Mouse (Mus musculus) lung, embryonic 14.5 days (tissue): ENCODE results near the gene Kcnk7. TPM values are rescaled to one million over a fixed set of nuclear protein-coding genes. Genes with fewer than 3 reads are reported as not detected.

Experiments
- ATAC-seq: fragments of 200-750 bp; cut with Nextera tagmentation; 2 replicates; pipeline ENCODE4 v1.8.0; 2017; ENCODE audit warnings: mild to moderate bottlenecking, moderate TSS enrichment, moderate library complexity; ENCODE audit not compliant: insufficient read depth
- DNase-seq: peaks from one replicate; pipeline ENCODE4 v3.0.0-alpha.2; 2015
- H3K27ac ChIP-seq: fragments of 300-500 bp; sonication (generic); 2 replicates; pipeline ENCODE4 v1.5.1; 2014; ENCODE audit warnings: low read depth, mild to moderate bottlenecking, moderate library complexity
- H3K27me3 ChIP-seq: fragments of 300-500 bp; sonication (generic); 2 replicates; pipeline ENCODE4 v1.6.1; 2014; ENCODE audit warnings: low read length, control low read depth; ENCODE audit not compliant: insufficient read depth
- H3K36me3 ChIP-seq: fragments of 300-500 bp; sonication (generic); 2 replicates; pipeline ENCODE4 v1.6.1; 2014; ENCODE audit warnings: control low read depth; ENCODE audit not compliant: insufficient read depth
- H3K4me1 ChIP-seq: fragments of 300-500 bp; sonication (generic); 2 replicates; pipeline ENCODE4 v1.6.1; 2014; ENCODE audit warnings: antibody characterized with exemption, control low read depth; ENCODE audit not compliant: insufficient read depth
- H3K4me2 ChIP-seq: fragments of 300-500 bp; sonication (generic); 2 replicates; pipeline ENCODE4 v1.6.1; 2014; ENCODE audit warnings: mild to moderate bottlenecking
- H3K4me3 ChIP-seq: fragments of 300-500 bp; sonication (generic); 2 replicates; pipeline ENCODE4 v1.5.1; 2014; ENCODE audit warnings: low read depth, low read length
- H3K9ac ChIP-seq: fragments of 300-500 bp; sonication (generic); 2 replicates; pipeline ENCODE4 v1.6.1; 2014
- H3K9me3 ChIP-seq: fragments of 300-500 bp; sonication (generic); 2 replicates; pipeline ENCODE4 v1.6.1; 2016; ENCODE audit warnings: low read depth, low read length, control low read depth
- CTCF ChIP-seq: IDR thresholded peaks from 2 replicates; pipeline ENCODE4 v1.5.1; 2016; ENCODE audit warnings: antibody characterized with exemption, low read depth
- WGBS: fragments of 180-500 bp; shearing (Covaris S2); extraction: QIAGEN DNeasy Blood & Tissue Kit; methylation state at CpG from one replicate; pipeline ENCODE4 v1.1.7; 2014; 5-methylcytosine and 5-hydroxymethylcytosine counted together
- polyA plus RNA-seq: library from polyadenylated mRNA; unstranded; fragments of >200 nt; fragmentation: Nextera tagmentation; extraction: Ambion mirVana; gene quantifications from 2 replicates; pipeline ENCODE4 v1.2.1, GENCODE M21; 2014

Gene Kcnk7
- polyA plus RNA-seq, 1 experiment from 2014 or later = 0.47 TPM

DNA sequence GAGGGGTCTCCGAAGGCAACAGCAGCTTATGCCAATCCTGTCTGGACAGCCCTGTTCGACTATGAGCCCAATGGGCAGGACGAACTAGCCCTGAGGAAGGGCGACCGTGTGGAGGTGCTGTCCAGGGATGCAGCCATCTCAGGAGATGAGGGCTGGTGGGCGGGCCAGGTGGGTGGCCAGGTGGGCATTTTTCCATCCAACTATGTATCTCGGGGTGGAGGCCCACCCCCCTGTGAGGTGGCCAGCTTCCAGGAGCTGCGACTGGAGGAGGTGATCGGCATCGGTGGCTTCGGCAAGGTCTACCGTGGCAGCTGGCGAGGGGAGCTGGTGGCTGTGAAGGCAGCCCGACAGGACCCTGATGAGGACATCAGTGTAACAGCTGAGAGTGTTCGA is 13.8 kb upstream of the Kcnk7 start:
- no peak for ATAC-seq

DNA sequence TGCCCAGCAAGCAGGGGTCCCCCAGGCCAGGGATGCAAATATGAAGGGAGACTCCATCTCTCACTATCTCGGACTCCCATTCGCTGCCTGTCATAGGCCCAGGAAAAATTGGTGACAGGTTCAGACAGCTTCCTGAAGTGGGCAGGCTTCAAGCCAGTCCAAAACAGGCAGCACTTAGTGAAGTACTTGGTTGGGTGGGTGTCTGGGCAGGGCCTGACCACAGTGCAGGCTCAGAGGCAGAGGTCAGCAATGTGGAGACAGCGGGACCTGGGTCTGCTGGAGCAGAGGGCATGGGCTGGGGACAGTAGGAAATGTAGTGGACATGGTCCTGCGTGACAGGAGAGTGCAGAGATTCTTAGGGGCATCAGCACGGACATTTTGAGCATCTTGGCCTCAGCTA is 12.6 kb upstream of the Kcnk7 start:
- Histone ChIP-seq H3K9ac (peak overlapping the region; percentile 88), H3K27ac (peak overlapping the region; percentile 70), H3K4me1 (peaks cover 16% of the 10 kb centered on the region; the same call in 1 of the 2 replicates), H3K4me3 (peak overlapping the region; percentile 92), H3K36me3 (peaks cover 57% of the 10 kb centered on the region), H3K9me3 (no peaks in the 10 kb centered on the region), H3K27me3 (no peaks in the 10 kb centered on the region), H3K4me2 (peak overlapping the region; percentile 97)
- no peak for TF ChIP-seq CTCF
- 75% methylated on average over 5 of the region's 5 CpGs for WGBS
- ATAC-seq = no peak
- DNase-seq = no peak

More for the DNA sequence above, 13.8 kb upstream of the Kcnk7 start:
- H3K4me1 ChIP-seq = peaks cover 16% of the 10 kb centered on the region; the same call in 1 of the 2 replicates
- 49% methylated on average over 15 of the region's 15 CpGs for WGBS
- no peaks in the 10 kb centered on the region for H3K9me3 ChIP-seq
- no peak for DNase-seq
- peak overlapping the region; percentile 97 for H3K4me2 ChIP-seq
- TF ChIP-seq CTCF = no peak
- H3K4me3 ChIP-seq = peak overlapping the region; percentile 92
- peak overlapping the region; percentile 94 for H3K27ac ChIP-seq
- H3K27me3 ChIP-seq = no peaks in the 10 kb centered on the region
- H3K36me3 ChIP-seq = peaks cover 57% of the 10 kb centered on the region
- peak overlapping the region; percentile 88 for H3K9ac ChIP-seq

DNA sequence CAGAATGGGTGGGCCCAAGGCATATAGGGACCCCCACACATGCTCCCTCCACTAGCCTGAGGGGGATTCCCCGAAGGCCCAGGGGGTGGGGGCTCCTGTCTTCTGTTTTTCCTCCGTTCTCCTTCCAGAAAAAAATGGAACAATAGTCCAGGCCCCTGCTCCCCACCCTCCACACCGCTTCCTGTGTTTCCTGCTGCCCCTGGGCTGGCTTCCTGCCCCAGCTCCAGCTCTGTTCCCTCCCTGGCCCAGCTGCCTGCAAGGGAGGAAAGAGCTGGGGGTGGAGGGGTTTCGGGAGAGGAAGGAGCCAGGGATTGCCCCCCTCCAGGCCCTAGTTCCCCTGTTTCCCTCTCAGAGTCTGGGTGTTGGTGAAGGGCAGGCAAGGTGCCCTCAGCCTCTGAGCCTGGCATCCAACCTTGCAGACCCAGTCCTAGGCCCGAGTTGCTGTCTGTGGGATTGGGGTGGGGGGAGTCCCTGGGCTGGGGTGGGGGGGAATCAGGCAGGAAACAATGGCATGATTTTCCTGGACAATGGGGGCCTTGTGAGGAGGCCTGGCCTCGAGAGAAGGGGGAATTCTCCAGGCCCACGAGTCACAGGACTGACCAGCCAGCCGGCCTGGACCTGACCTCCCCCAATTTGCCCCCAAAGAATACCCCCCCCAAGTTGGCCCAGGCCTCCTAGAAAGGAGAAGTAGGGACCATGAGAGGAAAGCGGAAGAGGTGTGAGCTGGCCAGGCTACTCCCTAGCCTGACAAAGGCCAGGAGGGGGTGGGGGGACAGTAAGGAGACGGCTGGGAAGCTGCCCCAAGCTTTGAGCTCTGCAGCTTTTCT is 11.9 kb upstream of the Kcnk7 start:
- DNase-seq (peak; percentile 64), ATAC-seq (no peak)
- Histone ChIP-seq H3K4me1 (peaks cover 16% of the 10 kb centered on the region; the same call in 1 of the 2 replicates), H3K27ac (peak overlapping the region; percentile 70), H3K9ac (peak overlapping the region; percentile 88), H3K4me2 (peak overlapping the region; percentile 97), H3K27me3 (no peaks in the 10 kb centered on the region), H3K4me3 (peak overlapping the region; percentile 92), H3K36me3 (peaks cover 64% of the 10 kb centered on the region), H3K9me3 (no peaks in the 10 kb centered on the region)
- TF ChIP-seq CTCF = no peak
- 55% methylated on average over 10 of the region's 10 CpGs for WGBS

DNA sequence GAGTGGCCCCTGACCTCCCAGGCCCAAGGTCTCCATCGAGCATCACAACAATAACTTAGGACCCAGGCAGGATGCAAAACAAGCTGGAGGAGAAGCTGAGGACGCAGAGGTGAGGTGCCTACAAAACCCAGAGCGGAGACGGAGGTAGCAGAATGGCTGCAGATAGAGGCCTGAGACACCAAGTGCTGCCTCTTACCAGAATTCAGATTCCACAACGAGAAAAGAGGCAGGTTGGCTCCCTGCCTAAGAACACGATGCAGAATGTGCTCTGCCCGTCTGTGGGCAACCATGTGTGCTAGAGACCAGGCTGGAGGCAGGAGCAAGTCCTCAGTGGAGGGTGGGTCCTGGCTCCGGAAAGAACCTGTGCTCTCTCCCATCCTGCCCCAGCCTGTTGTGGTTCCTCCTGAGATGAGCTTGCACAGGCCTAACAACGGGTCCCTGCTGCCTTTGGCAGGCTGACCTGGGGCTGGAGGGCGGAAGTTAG is 11.2 kb upstream of the Kcnk7 start:
- no peak for ATAC-seq
- peaks cover 70% of the 10 kb centered on the region for H3K36me3 ChIP-seq
- H3K9ac ChIP-seq = peak overlapping the region; percentile 88
- H3K27ac ChIP-seq = peak overlapping the region; percentile 70; the same call in 1 of the 2 replicates
- peaks cover 12% of the 10 kb centered on the region; the same call in 1 of the 2 replicates for H3K4me1 ChIP-seq
- 62% methylated on average over 10 of the region's 10 CpGs for WGBS
- peak overlapping the region; percentile 97 for H3K4me2 ChIP-seq
- H3K4me3 ChIP-seq = peak overlapping the region; percentile 92
- no peaks in the 10 kb centered on the region for H3K27me3 ChIP-seq
- DNase-seq = no peak
- H3K9me3 ChIP-seq = no peaks in the 10 kb centered on the region
- TF ChIP-seq CTCF = no peak

DNA sequence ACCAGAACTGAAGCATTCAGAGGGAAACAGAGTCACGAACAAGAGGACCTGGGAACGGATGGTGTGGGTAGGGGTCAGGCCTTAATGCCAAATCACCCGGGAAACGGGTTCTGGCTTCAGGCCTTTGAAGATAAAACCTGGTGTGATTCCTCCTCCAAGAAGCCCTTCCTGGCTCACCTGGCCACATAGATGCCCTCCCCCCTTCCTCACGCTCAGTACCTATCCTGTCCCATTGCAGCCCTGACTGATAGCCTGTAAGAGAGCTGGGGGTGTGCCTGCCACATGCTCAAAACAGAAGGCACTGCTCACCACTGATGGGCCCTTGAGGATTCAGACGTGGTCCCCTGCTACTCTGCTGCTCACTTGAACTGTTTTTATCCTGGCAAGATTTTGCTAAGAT is 10.4 kb upstream of the Kcnk7 start:
- Histone ChIP-seq H3K27ac (no peak overlapping the region), H3K4me1 (peaks cover 12% of the 10 kb centered on the region; the same call in 1 of the 2 replicates), H3K36me3 (peaks cover 79% of the 10 kb centered on the region), H3K9me3 (no peaks in the 10 kb centered on the region), H3K4me2 (peak overlapping the region; percentile 97; the same call in 1 of the 2 replicates), H3K9ac (no peak overlapping the region), H3K4me3 (no peak overlapping the region), H3K27me3 (no peaks in the 10 kb centered on the region)
- ATAC-seq = no peak
- DNase-seq = no peak
- WGBS = 83% methylated on average over 6 of the region's 6 CpGs
- TF ChIP-seq CTCF = no peak

DNA sequence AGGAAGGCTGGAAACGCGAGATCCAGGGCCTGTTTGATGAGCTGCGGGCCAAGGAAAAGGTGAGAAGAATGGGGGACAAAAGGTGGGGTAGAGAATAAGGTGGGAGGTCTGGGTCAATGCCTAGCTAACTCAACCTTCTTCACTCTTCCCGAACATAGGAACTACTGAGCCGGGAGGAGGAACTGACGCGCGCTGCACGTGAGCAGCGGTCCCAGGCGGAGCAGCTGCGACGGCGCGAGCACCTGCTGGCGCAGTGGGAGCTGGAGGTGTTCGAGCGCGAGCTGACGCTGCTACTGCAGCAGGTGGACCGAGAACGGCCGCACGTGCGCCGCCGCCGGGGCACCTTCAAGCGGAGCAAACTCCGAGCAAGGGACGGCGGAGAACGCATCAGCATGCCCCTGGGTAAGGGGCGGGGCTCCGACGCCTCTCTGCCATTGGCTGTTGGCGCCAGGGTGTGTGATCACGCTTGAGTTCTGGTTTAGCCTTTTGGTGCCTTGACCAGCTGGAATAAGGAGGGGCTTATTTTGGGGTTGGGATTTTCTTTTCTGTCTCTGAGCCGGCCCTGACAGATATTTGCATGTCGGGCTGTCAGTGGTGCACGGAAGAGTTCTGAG is 8.2 kb upstream of the Kcnk7 start:
- WGBS = 25% methylated on average over 41 of the region's 41 CpGs
- peaks cover 95% of the 10 kb centered on the region for H3K36me3 ChIP-seq
- TF ChIP-seq CTCF = no peak
- peak overlapping the region; percentile 27; the same call in 1 of the 2 replicates for H3K4me2 ChIP-seq
- ATAC-seq (no peak), DNase-seq (peak; percentile 43)
- H3K4me3 ChIP-seq = no peak overlapping the region
- H3K27ac ChIP-seq = no peak overlapping the region
- H3K4me1 ChIP-seq = peaks cover 4% of the 10 kb centered on the region; the same call in 1 of the 2 replicates
- H3K9me3 ChIP-seq = no peaks in the 10 kb centered on the region
- H3K9ac ChIP-seq = no peak overlapping the region
- H3K27me3 ChIP-seq = no peaks in the 10 kb centered on the region
